Mouse (Mus musculus): ENCODE measurements at regions not wholly inside any gene's neighbourhood (a gene's known extent, or its start where the extent isn't known, plus 50 kb on each side); places are given as distances from the start of the nearest gene placed in this dataset.

- intact Hi-C loops (cut with DNase I), result no loop called here
- no peak for DNase-seq
These were observed 224.9 kb upstream of the Sfrp2 start for GRCm38 (mm10) chr3:83540997-83541932.

GRCm38 (mm10) chr3:83552516-83553139 lies 213.5 kb upstream of the Sfrp2 start:
- intact Hi-C loops (cut with DNase I), result no loop called here
- DNase-seq, result no peak

GRCm38 (mm10) chr3:83553858-83554257 lies 212.3 kb upstream of the Sfrp2 start:
- DNase-seq, result no peak

GRCm38 (mm10) chr3:83556788-83557515 lies 209.2 kb upstream of the Sfrp2 start:
- DNase-seq, result no peak
- intact Hi-C loops (cut with DNase I), result no loop called here

More at GRCm38 (mm10) chr3:83553858-83554257, 212.3 kb upstream of the Sfrp2 start:
- intact Hi-C loops (cut with DNase I), result no loop called here

GRCm38 (mm10) chr3:83562026-83562425 lies 204.1 kb upstream of the Sfrp2 start:
- no peak for DNase-seq
- intact Hi-C loops (cut with DNase I), result no loop called here

GRCm38 (mm10) chr3:83575526-83575925 lies 190.6 kb upstream of the Sfrp2 start:
- intact Hi-C loops (cut with DNase I), result no loop called here
- no peak for DNase-seq

GRCm38 (mm10) chr3:83576155-83576554 lies 190.0 kb upstream of the Sfrp2 start:
- intact Hi-C loops (cut with DNase I), result no loop called here
- DNase-seq, result peak in 1 of 2 experiments; percentile 9

GRCm38 (mm10) chr3:83580766-83581165 lies 185.4 kb upstream of the Sfrp2 start:
- no peak for DNase-seq
- intact Hi-C loops (cut with DNase I), result no loop called here

- DNase-seq, result no peak
- intact Hi-C loops (cut with DNase I), result no loop called here
These were observed 183.9 kb upstream of the Sfrp2 start for GRCm38 (mm10) chr3:83582256-83582655.

- intact Hi-C loops (cut with DNase I), result no loop called here
These were observed 182.9 kb upstream of the Sfrp2 start for GRCm38 (mm10) chr3:83583071-83583672.

GRCm38 (mm10) chr3:83586086-83586485 lies 180.0 kb upstream of the Sfrp2 start:
- DNase-seq, result no peak
- intact Hi-C loops (cut with DNase I), result no loop called here

More at GRCm38 (mm10) chr3:83583071-83583672, 182.9 kb upstream of the Sfrp2 start:
- no peak for DNase-seq

GRCm38 (mm10) chr3:83586551-83586950 lies 179.6 kb upstream of the Sfrp2 start:
- DNase-seq, result no peak
- intact Hi-C loops (cut with DNase I), result no loop called here

GRCm38 (mm10) chr3:83589127-83589526 lies 177.0 kb upstream of the Sfrp2 start:
- no peak for DNase-seq
- intact Hi-C loops (cut with DNase I), result no loop called here

- intact Hi-C loops (cut with DNase I), result no loop called here
- no peak for DNase-seq
These were observed 174.9 kb upstream of the Sfrp2 start for GRCm38 (mm10) chr3:83591206-83591605.

- intact Hi-C loops (cut with DNase I), result no loop called here
- no peak for DNase-seq
These were observed 172.8 kb upstream of the Sfrp2 start for GRCm38 (mm10) chr3:83593321-83593720.

GRCm38 (mm10) chr3:83601506-83601905 lies 164.6 kb upstream of the Sfrp2 start:
- intact Hi-C loops (cut with DNase I), result loop anchor here (5.0 kb wide), 2 partner anchors 184 to 314 kb away; no protein-coding TSS in a partner anchor
- DNase-seq, result no peak

- DNase-seq, result no peak
- intact Hi-C loops (cut with DNase I), result no loop called here
These were observed 156.9 kb upstream of the Sfrp2 start for GRCm38 (mm10) chr3:83609095-83609770.

- intact Hi-C loops (cut with DNase I), result no loop called here
- no peak for DNase-seq
These were observed 145.7 kb upstream of the Sfrp2 start for GRCm38 (mm10) chr3:83620435-83620834.

- intact Hi-C loops (cut with DNase I), result no loop called here
- no peak for DNase-seq
These were observed 133.1 kb upstream of the Sfrp2 start for GRCm38 (mm10) chr3:83633032-83633431.

GRCm38 (mm10) chr3:83640433-83640832 lies 125.7 kb upstream of the Sfrp2 start:
- DNase-seq, result no peak
- intact Hi-C loops (cut with DNase I), result no loop called here

Measured in heart, postnatal 36 days (tissue).